Mouse (Mus musculus) limb, embryonic 11.5 days (tissue): ENCODE results near the gene Rpl36a-ps1. TPM values are rescaled to one million over a fixed set of nuclear protein-coding genes. Genes with fewer than 3 reads are reported as not detected.
A peak's percentile ranks its signal among the peaks of the same experiment; 100 is the strongest.

Experiments used
- ATAC-seq: fragments of 200-750 bp; cut with Nextera tagmentation; 2 replicates; pipeline ENCODE4 v1.8.0; 2017; ENCODE audit warnings: low read depth; ENCODE audit not compliant: insufficient number of reproducible peaks, low FRiP score, low TSS enrichment
- DNase-seq: peaks from one replicate; pipeline ENCODE4 v3.0.0-alpha.2; 2015; ENCODE audit warnings: low spot score
- H3K27ac ChIP-seq: fragments of 300-500 bp; sonication (generic); replicated peaks from 2 replicates; pipeline ENCODE4 v1.5.1; 2014; ENCODE audit warnings: low read depth, mild to moderate bottlenecking, low read length
- H3K27me3 ChIP-seq: fragments of 300-500 bp; sonication (generic); 2 replicates; pipeline ENCODE4 v1.6.1; 2014; ENCODE audit warnings: mild to moderate bottlenecking, low read length, mixed read lengths; ENCODE audit not compliant: control insufficient read depth, insufficient read depth
- H3K36me3 ChIP-seq: fragments of 300-500 bp; sonication (generic); 2 replicates; pipeline ENCODE4 v1.6.1; 2014; ENCODE audit warnings: mild to moderate bottlenecking, low read length, moderate library complexity, mixed read lengths; ENCODE audit not compliant: control insufficient read depth, insufficient read depth
- H3K4me1 ChIP-seq: fragments of 300-500 bp; sonication (generic); 2 replicates; pipeline ENCODE4 v1.6.1; 2014; ENCODE audit warnings: low read length, mixed read lengths; ENCODE audit not compliant: control insufficient read depth, insufficient read depth
- H3K4me2 ChIP-seq: fragments of 300-500 bp; sonication (generic); 2 replicates; pipeline ENCODE4 v1.6.1; 2014; ENCODE audit warnings: low read depth, mild to moderate bottlenecking, moderate library complexity; ENCODE audit not compliant: severe bottlenecking
- H3K4me3 ChIP-seq: fragments of 300-500 bp; sonication (generic); 2 replicates; pipeline ENCODE4 v1.5.1; 2014; ENCODE audit warnings: low read depth, low read length
- H3K9ac ChIP-seq: fragments of 300-500 bp; sonication (generic); 2 replicates; pipeline ENCODE4 v1.6.1; 2014; ENCODE audit warnings: mild to moderate bottlenecking, low read length
- H3K9me3 ChIP-seq: fragments of 300-500 bp; sonication (generic); 2 replicates; pipeline ENCODE4 v1.6.1; 2016; ENCODE audit warnings: low read length; ENCODE audit not compliant: control insufficient read depth
- WGBS: fragments of 180-500 bp; shearing (Covaris S2); extraction: QIAGEN DNeasy Blood & Tissue Kit; methylation state at CpG from one replicate; pipeline ENCODE4 v1.1.7; 2014; 5-methylcytosine and 5-hydroxymethylcytosine counted together
- polyA plus RNA-seq: library from polyadenylated mRNA; unstranded; fragments of >200 nt; fragmentation: Nextera tagmentation; extraction: Ambion mirVana; gene quantifications from 2 replicates; pipeline ENCODE4 v1.2.1, GENCODE M21; 2014

Rpl36a-ps1 gene
- polyA plus RNA-seq, 1 experiment from 2014 or later, result 1.8 TPM

DNA sequence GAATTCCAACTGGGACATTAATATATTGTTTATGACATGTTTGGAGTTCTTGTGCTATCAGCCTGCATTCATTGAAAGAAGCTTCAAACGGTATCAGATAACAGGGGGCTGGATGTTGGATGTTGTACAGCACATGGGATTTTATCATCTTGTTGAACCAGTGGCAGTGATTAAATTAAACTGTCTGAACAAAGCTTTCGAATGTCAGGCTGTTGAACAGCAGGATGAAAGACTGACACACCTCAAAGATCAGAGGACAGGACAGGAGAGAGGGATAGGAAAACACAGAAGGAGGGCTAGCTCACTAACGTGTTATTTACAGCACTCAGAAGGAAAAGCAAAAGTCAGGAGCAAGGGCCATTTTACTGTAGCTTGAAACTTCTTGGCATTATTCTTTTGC, 4.3 kb downstream of the Rpl36a-ps1 start:
- H3K9me3 ChIP-seq, result no peaks in the 10 kb centered on the region
- no peaks in the 10 kb centered on the region for H3K27me3 ChIP-seq
- H3K9ac ChIP-seq, result no peak overlapping the region
- DNase-seq (no peak), ATAC-seq (no peak)
- 24% methylated on average over 3 of the region's 3 CpGs for WGBS
- no peak overlapping the region for H3K4me2 ChIP-seq
- H3K36me3 ChIP-seq, result no peaks in the 10 kb centered on the region
- H3K4me3 ChIP-seq, result no peak overlapping the region
- H3K4me1 ChIP-seq, result no peaks in the 10 kb centered on the region
- H3K27ac ChIP-seq, result no peak overlapping the region

DNA sequence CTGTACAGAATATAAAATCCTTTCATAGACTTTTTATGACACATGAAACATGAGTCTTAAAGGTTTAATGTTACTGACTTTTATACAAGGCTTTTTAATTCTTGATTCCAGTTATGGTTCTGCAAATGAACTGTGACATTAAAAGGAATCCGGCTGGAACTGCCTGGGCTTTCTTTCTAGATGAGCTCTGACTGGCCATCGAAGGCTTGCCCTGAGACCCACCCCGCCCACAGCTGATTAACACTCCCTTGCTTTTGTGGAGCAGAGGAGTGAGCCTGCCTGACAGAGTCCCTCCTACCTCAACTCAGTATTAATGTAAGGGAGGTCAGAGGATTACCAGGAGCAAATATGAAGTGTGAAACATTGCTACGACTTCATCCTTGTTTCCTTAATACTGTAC, 22.2 kb downstream of the Rpl36a-ps1 start:
- Histone ChIP-seq H3K27ac (no peak overlapping the region), H3K36me3 (no peaks in the 10 kb centered on the region), H3K9ac (no peak overlapping the region), H3K27me3 (no peaks in the 10 kb centered on the region), H3K4me1 (no peaks in the 10 kb centered on the region), H3K9me3 (no peaks in the 10 kb centered on the region), H3K4me2 (no peak overlapping the region), H3K4me3 (no peak overlapping the region)
- DNase-seq, result peak; percentile 37
- 34% methylated on average over 4 of the region's 4 CpGs for WGBS
- 0 out of 2 replicates have a peak, but pooled peaks have one; percentile 51 for ATAC-seq

DNA sequence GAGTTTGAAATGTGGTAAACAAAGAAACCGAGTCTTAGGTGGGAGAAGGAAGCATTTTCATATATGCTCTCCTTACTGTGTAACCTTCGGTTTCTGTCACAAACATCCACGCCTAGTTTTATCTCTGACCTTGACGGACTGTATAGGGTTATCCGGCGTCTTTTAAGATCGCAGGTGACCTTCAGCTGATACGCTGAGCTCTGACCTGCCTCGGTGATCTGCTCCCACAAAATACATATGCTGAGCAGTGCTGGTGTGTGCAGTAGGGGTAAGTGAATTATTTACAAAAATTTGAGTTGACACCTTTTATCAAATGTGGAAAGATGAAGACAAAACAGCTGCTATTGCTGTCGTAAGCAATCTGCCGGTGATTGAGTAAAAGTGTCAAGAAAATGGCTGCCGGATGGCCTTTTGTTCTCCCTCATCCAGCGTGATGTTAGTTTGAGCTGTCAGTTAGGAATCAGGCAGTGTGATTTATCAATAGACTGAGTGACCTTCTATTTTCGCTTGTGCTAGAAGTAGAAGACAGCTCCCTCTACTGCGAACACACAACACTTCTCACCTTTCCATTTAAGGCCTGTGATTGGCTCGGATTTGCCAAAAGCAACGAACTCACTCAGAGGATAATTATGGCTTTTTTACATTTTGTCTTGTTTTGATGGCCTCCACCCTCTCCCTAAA, 35.0 kb downstream of the Rpl36a-ps1 start:
- no peak overlapping the region for H3K4me3 ChIP-seq
- no peaks in the 10 kb centered on the region for H3K36me3 ChIP-seq
- 70% methylated on average over 17 of the region's 17 CpGs for WGBS
- H3K27me3 ChIP-seq, result no peaks in the 10 kb centered on the region
- H3K9ac ChIP-seq, result no peak overlapping the region
- no peaks in the 10 kb centered on the region for H3K9me3 ChIP-seq
- no peak for DNase-seq
- ATAC-seq, result 0 out of 2 replicates have a peak, but pooled peaks have one; percentile 67
- H3K4me2 ChIP-seq, result no peak overlapping the region
- no peak overlapping the region for H3K27ac ChIP-seq
- H3K4me1 ChIP-seq, result no peaks in the 10 kb centered on the region

DNA sequence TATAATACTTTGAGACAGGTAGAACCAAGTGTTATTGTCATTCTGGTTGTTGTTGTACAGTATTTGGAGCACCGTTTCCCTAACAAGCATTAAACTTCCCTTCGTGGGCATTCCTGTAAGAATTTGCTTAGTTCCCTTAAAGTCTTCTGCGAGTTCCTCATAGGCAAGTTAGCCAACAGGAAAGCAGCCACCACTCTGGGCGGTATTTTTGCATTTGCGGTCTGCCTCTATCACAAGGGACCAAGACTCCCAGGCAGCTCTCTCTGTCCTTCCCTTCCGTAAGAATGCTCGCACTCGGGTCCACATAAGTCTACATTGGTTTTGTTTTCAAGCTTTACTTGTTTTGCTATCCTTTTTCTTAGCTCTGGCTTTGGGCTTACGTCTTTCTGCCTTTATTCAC, 37.3 kb downstream of the Rpl36a-ps1 start:
- Histone ChIP-seq H3K4me2 (no peak overlapping the region), H3K4me1 (no peaks in the 10 kb centered on the region), H3K27ac (no peak overlapping the region), H3K27me3 (no peaks in the 10 kb centered on the region), H3K4me3 (no peak overlapping the region), H3K9me3 (no peaks in the 10 kb centered on the region), H3K36me3 (no peaks in the 10 kb centered on the region), H3K9ac (no peak overlapping the region)
- ATAC-seq (no peak), DNase-seq (no peak)
- WGBS, result 91% methylated on average over 9 of the region's 9 CpGs

DNA sequence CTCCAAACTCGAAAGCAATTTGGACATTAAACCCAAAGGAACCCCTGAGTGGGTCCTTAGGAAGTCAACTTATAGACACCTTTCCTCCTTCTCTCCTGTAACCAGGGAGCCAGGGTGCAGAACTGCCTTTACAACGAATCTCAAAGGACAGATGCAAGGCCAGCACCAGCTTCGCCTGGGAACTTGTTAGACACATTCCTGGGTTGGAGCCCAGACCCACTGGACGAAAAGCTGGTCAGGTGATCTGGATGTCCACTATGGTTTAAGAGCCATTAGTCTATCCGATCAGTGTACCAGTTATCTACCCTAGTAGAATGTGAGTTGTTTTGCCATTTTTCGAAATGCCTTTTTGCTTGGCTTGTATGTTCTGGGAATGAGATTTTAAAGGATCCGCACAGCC, 41.7 kb downstream of the Rpl36a-ps1 start:
- WGBS, result 82% methylated on average over 7 of the region's 7 CpGs
- Histone ChIP-seq H3K4me2 (no peak overlapping the region), H3K4me3 (no peak overlapping the region), H3K9ac (no peak overlapping the region), H3K4me1 (no peaks in the 10 kb centered on the region), H3K27me3 (no peaks in the 10 kb centered on the region), H3K9me3 (no peaks in the 10 kb centered on the region), H3K27ac (no peak overlapping the region), H3K36me3 (no peaks in the 10 kb centered on the region)
- DNase-seq (no peak), ATAC-seq (no peak)

DNA sequence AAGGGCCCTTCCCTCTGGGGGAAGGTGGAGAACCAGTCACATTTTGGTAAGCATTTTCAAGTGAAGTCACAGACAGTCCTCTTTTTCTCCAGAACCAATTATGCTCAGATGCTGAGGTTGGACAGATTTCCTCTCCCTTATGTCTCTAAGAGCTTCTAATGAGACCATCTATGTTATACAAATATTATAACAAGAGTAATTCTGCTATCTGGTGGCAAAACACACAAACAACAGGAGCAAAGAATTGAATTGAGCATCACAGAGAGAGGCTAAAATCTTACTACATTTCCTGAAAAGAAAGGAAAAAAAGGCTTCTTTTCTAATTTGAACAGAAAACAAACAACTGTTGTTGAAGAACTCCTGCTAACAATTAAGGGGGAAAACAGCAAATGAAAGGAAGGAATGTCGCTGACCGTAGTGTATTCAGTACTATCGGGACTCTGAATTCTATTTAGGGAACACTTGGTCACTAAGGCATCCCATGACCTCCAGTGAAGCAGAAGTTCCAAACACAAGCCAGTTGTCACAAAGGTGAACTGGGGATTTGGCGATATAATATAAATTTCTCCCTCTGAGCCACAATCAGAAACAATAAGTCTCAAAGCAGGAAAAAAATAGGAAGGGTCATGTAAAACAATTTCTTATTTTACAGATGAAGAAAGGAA, 42.4 kb downstream of the Rpl36a-ps1 start:
- WGBS, result 87% methylated on average over 4 of the region's 4 CpGs
- H3K9me3 ChIP-seq, result no peaks in the 10 kb centered on the region
- H3K27ac ChIP-seq, result no peak overlapping the region
- ATAC-seq (no peak), DNase-seq (no peak)
- no peak overlapping the region for H3K4me2 ChIP-seq
- no peaks in the 10 kb centered on the region for H3K27me3 ChIP-seq
- H3K4me3 ChIP-seq, result no peak overlapping the region
- H3K4me1 ChIP-seq, result no peaks in the 10 kb centered on the region
- no peak overlapping the region for H3K9ac ChIP-seq
- H3K36me3 ChIP-seq, result no peaks in the 10 kb centered on the region

Other genes starting within 250 kb of the Rpl36a-ps1 start
- 104 and 109 TPM in 2 replicates for gene Mzt1, start 51.8 kb upstream of the Rpl36a-ps1 start, polyA plus RNA-seq
- 94.8 and 103 TPM in 2 replicates for gene Bora, start 51.9 kb upstream of the Rpl36a-ps1 start, polyA plus RNA-seq
- 24.8 and 29.9 TPM in 2 replicates for gene Pibf1, start 105.1 kb upstream of the Rpl36a-ps1 start, polyA plus RNA-seq
- 50.4 and 56.5 TPM in 2 replicates for gene Dis3, start 105.5 kb upstream of the Rpl36a-ps1 start, polyA plus RNA-seq